Mouse (Mus musculus) forebrain, embryonic 13.5 days (tissue): ENCODE results near the gene Tmem156. TPM values are rescaled to one million over a fixed set of nuclear protein-coding genes. Genes with fewer than 3 reads are reported as not detected.
A peak's percentile ranks its signal among the peaks of the same experiment; 100 is the strongest.

ENCODE experiments used
- ATAC-seq: fragments of 200-750 bp; cut with Nextera tagmentation; 2 replicates; pipeline ENCODE4 v1.8.0; 2017
- H3K27ac ChIP-seq: fragments of 300-500 bp; sonication (generic); 2 replicates; pipeline ENCODE4 v1.5.1; 2015; ENCODE audit warnings: inconsistent platforms, mild to moderate bottlenecking, moderate library complexity
- H3K27me3 ChIP-seq: fragments of 300-500 bp; sonication (generic); 2 replicates; pipeline ENCODE4 v1.6.1; 2015; ENCODE audit warnings: mild to moderate bottlenecking, inconsistent platforms
- H3K36me3 ChIP-seq: fragments of 300-500 bp; sonication (generic); 2 replicates; pipeline ENCODE4 v1.6.1; 2015; ENCODE audit warnings: mild to moderate bottlenecking, inconsistent platforms; ENCODE audit not compliant: poor library complexity, severe bottlenecking
- H3K4me1 ChIP-seq: fragments of 300-500 bp; sonication (generic); 2 replicates; pipeline ENCODE4 v1.6.1; 2015; ENCODE audit warnings: inconsistent platforms
- H3K4me2 ChIP-seq: fragments of 300-500 bp; sonication (generic); 2 replicates; pipeline ENCODE4 v1.6.1; 2015; ENCODE audit warnings: inconsistent platforms, mild to moderate bottlenecking, moderate library complexity
- H3K4me3 ChIP-seq: fragments of 300-500 bp; sonication (generic); 2 replicates; pipeline ENCODE4 v1.5.1; 2015; ENCODE audit warnings: mild to moderate bottlenecking, inconsistent platforms
- H3K9ac ChIP-seq: fragments of 300-500 bp; sonication (generic); 2 replicates; pipeline ENCODE4 v1.6.1; 2015; ENCODE audit warnings: mild to moderate bottlenecking, inconsistent platforms
- H3K9me3 ChIP-seq: fragments of 300-500 bp; sonication (generic); replicated peaks from 2 replicates; pipeline ENCODE4 v1.6.1; 2016; ENCODE audit warnings: inconsistent platforms
- WGBS: fragments of 180-500 bp; shearing (Covaris S2); methylation state at CpG from one replicate; pipeline ENCODE4 v1.1.7; 2015; 5-methylcytosine and 5-hydroxymethylcytosine counted together
- polyA plus RNA-seq: library from polyadenylated mRNA; unstranded; fragments of >200 nt; fragmentation: Nextera tagmentation; extraction: Ambion mirVana; gene quantifications from 2 replicates; pipeline ENCODE4 v1.2.1, GENCODE M21; 2015

Tmem156 gene
- polyA plus RNA-seq, 1 experiment from 2014 or later, result not detected

DNA sequence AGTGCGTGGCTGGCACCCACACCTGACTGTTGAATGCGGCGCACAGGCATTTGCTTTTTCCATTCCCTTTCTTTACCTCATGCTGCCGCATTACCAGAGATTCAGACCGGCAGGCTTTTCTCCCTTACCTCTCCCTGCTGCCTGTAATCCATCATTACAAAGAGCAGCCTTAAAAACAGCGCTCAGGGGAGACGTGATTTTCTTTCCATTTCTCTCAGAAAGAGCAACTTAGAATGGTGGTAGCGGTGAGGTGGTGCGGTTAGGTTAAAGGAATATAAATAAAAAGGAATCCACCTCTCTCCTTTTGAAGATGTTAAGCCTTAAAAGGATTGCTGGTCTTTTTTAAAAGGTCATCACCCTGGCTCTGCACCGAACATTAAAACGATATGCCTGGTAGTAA, 22.1 kb downstream of the Tmem156 start:
- WGBS, result 55% methylated on average over 11 of the region's 11 CpGs
- no peaks in the 10 kb centered on the region for H3K27me3 ChIP-seq
- H3K4me2 ChIP-seq, result no peak overlapping the region
- no peak for ATAC-seq
- peaks cover 11% of the 10 kb centered on the region for H3K4me1 ChIP-seq
- H3K4me3 ChIP-seq, result no peak overlapping the region
- H3K27ac ChIP-seq, result no peak overlapping the region
- H3K9me3 ChIP-seq, result no peaks in the 10 kb centered on the region
- H3K36me3 ChIP-seq, result no peaks in the 10 kb centered on the region
- no peak overlapping the region for H3K9ac ChIP-seq

DNA sequence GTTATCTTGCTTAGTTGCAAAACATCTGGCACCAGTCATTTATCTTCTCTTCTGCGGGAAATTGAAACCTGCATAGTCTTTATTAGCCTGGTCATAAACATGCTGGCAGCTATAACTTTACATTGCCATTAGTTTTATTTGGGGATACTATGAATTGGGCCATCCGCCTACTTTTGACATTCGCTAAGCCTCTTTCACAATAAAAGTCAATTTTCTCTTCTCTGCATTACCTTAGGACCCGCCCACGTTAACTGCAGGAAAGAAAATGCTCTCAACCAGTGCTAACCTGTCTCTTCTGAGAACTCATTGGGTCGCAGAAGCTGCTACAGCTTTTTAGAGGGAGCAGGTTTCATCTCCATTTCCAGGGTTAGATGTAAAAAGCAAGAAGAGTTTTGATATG, 23.8 kb downstream of the Tmem156 start:
- no peaks in the 10 kb centered on the region for H3K27me3 ChIP-seq
- peaks cover 11% of the 10 kb centered on the region for H3K4me1 ChIP-seq
- H3K4me2 ChIP-seq, result no peak overlapping the region
- ATAC-seq, result no peak
- H3K9me3 ChIP-seq, result no peaks in the 10 kb centered on the region
- no peaks in the 10 kb centered on the region for H3K36me3 ChIP-seq
- no peak overlapping the region for H3K4me3 ChIP-seq
- 89% methylated on average over 6 of the region's 6 CpGs for WGBS
- no peak overlapping the region for H3K9ac ChIP-seq
- H3K27ac ChIP-seq, result no peak overlapping the region

DNA sequence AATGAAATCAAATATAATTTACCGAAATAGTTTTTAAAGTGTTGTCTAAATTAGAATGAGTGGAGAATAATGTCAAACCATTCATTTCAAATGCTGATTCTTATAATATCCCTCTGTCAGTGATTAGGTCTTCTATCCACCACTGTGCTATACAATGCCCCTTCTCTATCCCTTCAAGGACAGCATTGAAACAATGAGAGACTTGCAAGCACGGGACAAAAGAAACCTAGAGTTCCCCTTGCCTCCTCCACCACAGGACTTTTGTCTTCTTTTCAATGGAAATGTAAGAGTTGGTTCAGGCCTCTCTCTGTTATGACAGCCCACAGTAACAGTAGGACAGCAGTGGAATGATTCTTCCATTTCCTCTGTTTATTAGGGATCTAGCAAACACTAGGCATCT, 28.7 kb downstream of the Tmem156 start:
- no peak overlapping the region for H3K9ac ChIP-seq
- no peak overlapping the region for H3K4me2 ChIP-seq
- 69% methylated on average over 2 of the region's 2 CpGs for WGBS
- no peaks in the 10 kb centered on the region for H3K27me3 ChIP-seq
- H3K4me1 ChIP-seq, result no peaks in the 10 kb centered on the region
- no peaks in the 10 kb centered on the region for H3K36me3 ChIP-seq
- H3K27ac ChIP-seq, result no peak overlapping the region
- H3K4me3 ChIP-seq, result no peak overlapping the region
- no peaks in the 10 kb centered on the region for H3K9me3 ChIP-seq
- no peak for ATAC-seq

DNA sequence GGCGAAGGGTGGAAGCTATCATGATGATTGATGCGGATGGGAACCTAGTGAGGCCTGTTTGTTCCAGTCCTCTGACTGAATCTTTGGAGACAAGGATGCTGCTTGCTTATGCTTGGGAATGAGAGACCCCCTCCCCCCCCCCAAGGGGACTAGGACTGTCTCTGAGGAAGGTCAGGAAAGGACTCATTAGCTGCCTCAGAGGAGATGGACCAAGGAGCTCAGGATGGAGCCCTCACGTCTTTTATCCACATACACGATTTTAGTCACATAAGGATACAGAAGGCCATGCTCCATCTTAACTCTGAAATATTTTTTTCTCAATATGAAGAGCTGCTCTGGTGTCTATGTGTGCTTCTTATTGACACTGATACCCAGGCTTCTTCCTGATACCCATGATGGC, 29.7 kb downstream of the Tmem156 start:
- H3K4me3 ChIP-seq, result no peak overlapping the region
- ATAC-seq, result no peak
- WGBS, result 92% methylated on average over 4 of the region's 4 CpGs
- H3K27ac ChIP-seq, result no peak overlapping the region
- no peaks in the 10 kb centered on the region for H3K27me3 ChIP-seq
- H3K9me3 ChIP-seq, result no peaks in the 10 kb centered on the region
- H3K9ac ChIP-seq, result no peak overlapping the region
- H3K36me3 ChIP-seq, result no peaks in the 10 kb centered on the region
- H3K4me2 ChIP-seq, result no peak overlapping the region
- no peaks in the 10 kb centered on the region for H3K4me1 ChIP-seq

DNA sequence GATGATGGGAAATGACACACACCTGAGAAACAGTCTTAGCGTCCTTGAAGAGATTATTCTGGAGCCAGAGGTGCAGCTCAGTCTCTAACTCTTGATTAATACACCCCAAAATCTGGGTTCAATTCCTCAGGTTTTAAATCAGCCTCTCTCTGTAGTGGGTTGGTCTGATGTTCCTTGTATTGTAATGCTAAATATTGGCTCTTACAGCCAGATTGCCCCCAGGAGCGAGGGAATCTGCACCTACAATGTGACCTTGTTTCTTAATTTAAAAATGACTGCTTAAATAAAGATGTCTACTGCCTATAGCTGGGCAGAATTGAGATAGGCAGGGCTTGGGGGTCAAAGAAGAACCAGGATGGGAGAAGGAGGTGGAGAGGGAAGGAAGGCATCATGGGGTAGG, 32.1 kb downstream of the Tmem156 start:
- H3K27ac ChIP-seq, result no peak overlapping the region
- no peak for ATAC-seq
- no peak overlapping the region for H3K4me2 ChIP-seq
- H3K36me3 ChIP-seq, result no peaks in the 10 kb centered on the region
- H3K27me3 ChIP-seq, result no peaks in the 10 kb centered on the region
- no peaks in the 10 kb centered on the region for H3K4me1 ChIP-seq
- H3K4me3 ChIP-seq, result no peak overlapping the region
- WGBS, result 70% methylated on average over 2 of the region's 2 CpGs
- H3K9me3 ChIP-seq, result no peaks in the 10 kb centered on the region
- no peak overlapping the region for H3K9ac ChIP-seq

DNA sequence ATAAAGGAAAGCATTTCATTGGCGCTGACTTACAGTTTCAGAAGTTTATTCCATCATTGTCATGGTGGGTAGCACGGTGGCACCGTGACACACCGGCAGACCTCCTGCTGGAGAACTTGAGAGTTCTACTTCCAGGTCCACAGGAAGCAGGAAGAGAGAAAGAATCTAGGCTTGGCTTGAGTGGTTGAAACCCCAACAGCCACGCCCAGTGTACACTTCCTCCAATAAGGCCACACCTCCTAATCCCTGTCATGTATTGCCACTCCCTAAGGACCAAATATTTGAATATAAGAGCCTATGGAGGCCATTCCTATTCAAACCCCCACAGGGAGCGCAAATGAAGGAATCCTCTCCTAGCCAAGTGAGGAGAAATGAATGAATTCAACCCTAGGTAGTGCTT, 34.3 kb downstream of the Tmem156 start:
- ATAC-seq, result no peak

DNA sequence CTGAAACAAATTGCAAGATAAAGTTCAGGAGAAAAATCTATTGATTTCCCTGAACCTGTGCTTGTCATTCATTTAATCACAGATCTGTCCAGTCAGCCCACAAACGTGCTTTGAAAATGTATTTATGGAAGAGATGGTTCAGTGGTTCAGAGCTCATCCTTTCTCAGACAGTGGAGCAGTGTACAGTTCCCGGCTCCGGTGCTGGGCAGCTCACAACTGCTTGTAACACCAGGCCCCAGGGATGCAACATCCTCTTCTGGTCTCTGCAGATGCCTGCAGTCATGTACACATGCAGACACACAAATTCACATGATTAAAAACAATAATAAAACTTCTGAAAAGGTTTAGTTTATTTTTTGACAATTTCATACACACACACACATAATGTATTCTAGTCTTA, 40.4 kb downstream of the Tmem156 start:
- no peak overlapping the region for H3K27ac ChIP-seq
- H3K4me1 ChIP-seq, result peaks cover 20% of the 10 kb centered on the region
- no peak overlapping the region for H3K4me3 ChIP-seq
- no peak overlapping the region for H3K4me2 ChIP-seq
- H3K9ac ChIP-seq, result no peak overlapping the region
- H3K36me3 ChIP-seq, result no peaks in the 10 kb centered on the region
- H3K9me3 ChIP-seq, result no peaks in the 10 kb centered on the region
- 81% methylated on average over 3 of the region's 3 CpGs for WGBS
- no peaks in the 10 kb centered on the region for H3K27me3 ChIP-seq
- no peak for ATAC-seq

More for the DNA sequence above, 34.3 kb downstream of the Tmem156 start:
- 96% methylated on average over 6 of the region's 6 CpGs for WGBS
- H3K27ac ChIP-seq, result no peak overlapping the region
- no peak overlapping the region for H3K9ac ChIP-seq
- no peaks in the 10 kb centered on the region for H3K36me3 ChIP-seq
- no peaks in the 10 kb centered on the region for H3K4me1 ChIP-seq
- H3K4me2 ChIP-seq, result no peak overlapping the region
- no peak overlapping the region for H3K4me3 ChIP-seq
- no peaks in the 10 kb centered on the region for H3K9me3 ChIP-seq
- no peaks in the 10 kb centered on the region for H3K27me3 ChIP-seq

DNA sequence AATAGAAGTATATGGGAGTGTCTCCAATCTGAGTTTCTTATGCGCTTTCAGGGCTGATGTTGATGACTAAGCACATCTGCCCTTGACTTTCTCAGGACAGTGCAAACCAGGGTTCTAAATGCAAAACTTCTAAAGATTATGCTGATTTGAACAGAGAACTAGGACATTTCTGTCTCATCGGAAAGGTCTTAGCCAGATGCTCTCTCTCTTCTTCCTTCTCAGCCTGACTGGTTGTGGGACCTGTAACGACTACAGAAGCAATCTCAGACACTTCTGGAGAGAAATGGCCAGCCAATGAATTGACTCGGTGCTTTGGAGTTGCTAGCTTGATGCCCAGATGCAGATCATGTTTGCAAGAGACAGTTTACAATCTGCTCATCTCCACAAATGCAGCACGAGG, 42.1 kb downstream of the Tmem156 start:
- 56% methylated on average over 5 of the region's 5 CpGs for WGBS
- Histone ChIP-seq H3K4me3 (no peak overlapping the region), H3K27ac (peak overlapping the region; percentile 1; the same call in 1 of the 2 replicates), H3K36me3 (no peaks in the 10 kb centered on the region), H3K9ac (no peak overlapping the region), H3K4me2 (no peak overlapping the region), H3K27me3 (no peaks in the 10 kb centered on the region), H3K9me3 (no peaks in the 10 kb centered on the region), H3K4me1 (peaks cover 24% of the 10 kb centered on the region)
- no peak for ATAC-seq

DNA sequence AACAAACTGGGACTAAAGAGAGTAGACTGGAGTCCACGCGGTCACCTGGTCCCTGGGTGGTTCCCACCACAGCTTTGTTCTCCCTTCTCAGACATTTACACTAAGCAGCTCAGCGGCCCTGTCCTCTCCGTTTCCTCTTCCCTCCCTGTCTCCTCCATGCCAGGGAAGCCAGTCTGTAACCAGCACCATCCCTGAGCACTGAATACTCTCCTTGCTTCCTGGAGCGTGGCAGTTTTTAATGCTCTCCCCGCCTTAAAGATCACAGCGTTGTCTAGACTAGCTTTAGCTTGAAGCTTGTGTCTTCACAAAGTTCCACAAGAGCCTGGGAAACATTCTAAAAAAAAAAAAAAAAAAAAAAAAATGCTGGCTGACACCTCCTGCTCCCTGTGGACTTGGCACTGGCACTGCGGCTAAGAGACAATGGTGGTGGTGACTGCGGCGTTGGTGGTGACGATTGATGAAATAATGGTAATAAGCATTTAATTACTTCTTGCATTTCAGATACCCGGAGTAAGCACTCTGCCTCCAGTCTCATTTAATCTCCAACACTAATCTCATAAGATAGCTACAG, 44.6 kb downstream of the Tmem156 start:
- Histone ChIP-seq H3K27me3 (no peaks in the 10 kb centered on the region), H3K36me3 (no peaks in the 10 kb centered on the region), H3K4me1 (peaks cover 24% of the 10 kb centered on the region), H3K9me3 (no peaks in the 10 kb centered on the region), H3K27ac (peak overlapping the region; percentile 73), H3K9ac (no peak overlapping the region), H3K4me3 (no peak overlapping the region), H3K4me2 (no peak overlapping the region)
- whole genome bisulfite sequencing, result 51% methylated on average over 12 of the region's 12 CpGs
- no peak for ATAC-seq

DNA sequence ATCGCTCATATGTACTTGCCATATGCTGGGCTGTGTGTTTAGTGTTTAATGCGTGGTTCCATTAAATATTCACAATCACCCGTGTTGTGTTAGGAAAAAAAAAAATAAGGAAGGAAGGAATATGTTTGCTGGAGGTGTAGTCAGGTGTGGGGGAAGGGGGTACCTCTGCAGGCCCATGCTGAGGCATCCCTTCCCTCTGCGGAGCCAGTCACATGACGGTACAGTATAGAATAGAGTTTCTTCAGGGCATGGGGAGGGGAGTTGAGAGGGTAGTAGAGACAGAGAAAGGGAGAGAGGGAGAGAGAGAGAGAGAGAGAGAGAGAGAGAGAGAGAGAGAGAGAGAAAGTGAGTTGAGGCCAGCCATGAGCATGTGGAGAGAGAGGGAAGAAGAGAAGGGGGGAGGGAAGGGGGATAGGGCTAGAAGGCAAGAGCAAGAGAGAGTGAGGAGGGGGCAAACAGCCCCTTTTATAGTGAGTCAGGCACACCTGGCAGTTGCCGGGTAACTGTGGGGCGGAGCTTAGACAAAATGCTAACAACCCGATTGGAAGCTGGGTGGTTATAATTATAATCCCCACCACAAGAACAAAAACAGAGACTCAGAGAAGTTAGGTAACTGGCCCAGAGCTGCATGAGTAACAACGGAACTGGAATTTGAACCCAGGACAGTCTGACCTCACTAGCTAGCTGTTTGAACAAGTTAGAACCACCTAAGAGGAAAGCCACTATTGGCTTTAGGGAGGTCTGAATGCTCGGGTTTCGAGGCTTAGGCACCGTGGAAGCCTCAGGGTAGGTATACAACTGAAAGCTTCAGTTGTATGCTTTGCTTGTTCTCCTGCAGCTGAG, 45.3 kb downstream of the Tmem156 start:
- Histone ChIP-seq H3K27ac (peak overlapping the region; percentile 73), H3K4me2 (no peak overlapping the region), H3K4me3 (no peak overlapping the region), H3K36me3 (no peaks in the 10 kb centered on the region), H3K9ac (no peak overlapping the region), H3K4me1 (peaks cover 24% of the 10 kb centered on the region), H3K27me3 (no peaks in the 10 kb centered on the region), H3K9me3 (no peaks in the 10 kb centered on the region)
- peak; percentile 64 for ATAC-seq
- 61% methylated on average over 12 of the region's 12 CpGs for WGBS

DNA sequence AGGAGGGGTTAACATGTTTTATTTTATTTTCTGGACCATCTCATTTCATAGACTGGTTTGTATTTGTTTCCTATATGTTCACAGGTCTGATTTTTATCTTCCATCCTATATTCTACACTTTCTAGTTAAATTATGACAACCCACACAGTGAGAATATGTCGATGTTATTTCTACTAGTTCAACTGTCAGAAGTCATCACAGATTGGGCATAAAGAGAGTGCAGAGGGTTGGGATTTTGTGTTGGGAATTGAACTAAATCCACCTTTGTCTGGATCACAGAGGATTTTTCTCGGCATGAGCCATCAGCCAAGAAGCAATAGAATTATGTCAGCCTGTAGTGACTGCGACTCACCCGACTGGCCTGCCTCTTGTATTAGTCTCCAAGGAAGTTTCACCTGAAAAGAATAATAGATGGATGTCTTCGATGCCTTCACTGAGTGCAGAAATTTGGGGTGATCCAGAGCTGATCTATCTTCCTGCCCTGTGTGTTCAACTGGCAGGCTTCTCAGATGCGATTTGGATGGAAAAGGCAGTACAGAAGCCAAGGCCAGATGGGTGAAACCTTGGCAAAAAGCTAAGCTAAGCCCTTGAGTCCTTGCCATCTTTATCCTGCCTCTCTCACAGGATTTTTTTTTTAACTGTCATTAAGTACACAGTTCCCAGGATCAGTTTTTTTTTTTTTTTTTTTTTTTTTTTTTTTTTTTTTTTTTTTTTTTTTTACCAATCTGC, 46.1 kb downstream of the Tmem156 start:
- peaks cover 24% of the 10 kb centered on the region for H3K4me1 ChIP-seq
- H3K27ac ChIP-seq, result peak overlapping the region; percentile 68
- no peaks in the 10 kb centered on the region for H3K9me3 ChIP-seq
- no peak overlapping the region for H3K4me2 ChIP-seq
- no peak overlapping the region for H3K4me3 ChIP-seq
- 61% methylated on average over 6 of the region's 6 CpGs for WGBS
- ATAC-seq, result peak; percentile 73
- 0 out of 2 replicates have a peak overlapping the region, but pooled peaks have one; percentile 30 for H3K9ac ChIP-seq
- H3K27me3 ChIP-seq, result no peaks in the 10 kb centered on the region
- H3K36me3 ChIP-seq, result no peaks in the 10 kb centered on the region

DNA sequence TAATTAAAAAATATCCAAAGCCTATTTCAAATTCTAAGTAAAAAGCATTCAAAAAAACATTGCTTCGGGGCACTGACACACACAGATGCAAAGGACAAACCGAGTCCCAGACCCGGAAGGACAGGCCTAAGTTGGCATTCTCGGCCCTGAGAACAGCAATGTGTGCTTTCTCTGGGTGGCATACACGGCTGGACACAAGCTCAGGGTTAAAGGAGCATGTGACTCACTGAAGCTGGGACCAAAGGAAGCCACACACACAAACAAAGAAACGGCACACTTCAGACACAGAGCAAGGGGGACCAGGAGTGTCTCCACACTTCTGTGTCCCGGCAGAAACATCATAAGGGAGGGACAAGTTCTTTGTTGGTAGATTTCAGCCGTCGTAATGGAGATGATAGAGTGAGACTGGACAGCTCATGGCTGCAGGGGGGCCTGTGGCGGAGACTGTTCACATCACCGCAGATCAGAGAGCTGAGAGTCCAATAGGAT, 48.5 kb downstream of the Tmem156 start:
- Histone ChIP-seq H3K27ac (0 out of 2 replicates have a peak overlapping the region, but pooled peaks have one; percentile 22), H3K4me3 (no peak overlapping the region), H3K36me3 (no peaks in the 10 kb centered on the region), H3K4me1 (peaks cover 23% of the 10 kb centered on the region), H3K9ac (no peak overlapping the region), H3K9me3 (no peaks in the 10 kb centered on the region), H3K4me2 (no peak overlapping the region), H3K27me3 (no peaks in the 10 kb centered on the region)
- WGBS, result 60% methylated on average over 11 of the region's 11 CpGs
- ATAC-seq, result no peak
